ENCODE assay signal across 26 mouse cellular contexts in the genomic region with DNA sequence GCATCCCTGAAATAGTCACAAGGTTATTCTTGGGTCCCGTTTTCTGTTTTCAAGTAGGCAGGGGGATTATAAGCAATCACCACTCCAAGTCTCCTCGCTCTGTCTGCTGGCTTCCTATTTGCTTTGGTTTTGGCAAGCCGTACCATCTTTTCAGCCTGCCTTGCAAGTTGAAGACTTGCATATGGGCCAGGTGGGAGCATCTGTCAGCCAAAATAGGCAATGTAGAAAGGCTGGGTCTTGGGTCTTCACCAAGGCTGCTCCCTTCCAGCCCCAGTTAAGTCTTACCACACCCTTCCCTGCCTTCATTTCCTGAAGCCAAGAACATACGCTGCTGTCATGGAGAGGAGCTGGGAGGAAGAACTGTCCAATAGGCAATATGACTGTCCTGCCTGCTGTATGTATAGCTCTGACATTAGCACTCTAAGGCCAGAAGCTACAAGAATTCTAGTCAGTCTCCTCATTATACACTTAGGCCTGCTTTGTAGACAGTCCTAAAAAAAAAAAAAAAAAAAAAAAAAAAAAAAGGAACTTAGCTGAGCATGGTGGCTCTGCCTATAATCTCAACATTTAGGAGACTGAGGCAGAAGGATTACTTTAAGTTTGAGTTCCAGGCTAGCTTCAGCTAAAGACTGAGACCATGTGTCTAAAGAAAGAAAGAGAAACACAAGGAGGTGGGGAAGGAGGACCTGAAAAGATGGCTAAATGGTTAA. TPM values are rescaled to one million over a fixed set of nuclear protein-coding genes. Genes with fewer than 3 reads are reported as not detected.
DNase-seq lines count a peak whose midpoint lies in the region; ATAC-seq and TF ChIP-seq lines count a peak whose summit lies in the region.
"Had no signal": no experiment of that assay in that cellular context is flagged by ENCODE, and none has a peak within 500 bp of the region (broad histone marks: within the 10 kb centered on the region; RNA-seq: fewer than 3 reads in every experiment).

No protein-coding gene starts in this region.

- DNase-seq in embryonic facial prominence, embryonic 14.5 days (ENCODE audit: low spot score), result peak; percentile 10
- no peak for DNase-seq in embryonic facial prominence, embryonic 10.5 days (ENCODE audit: low spot score)
- DNase-seq in heart, adult 18-20 months, result peak; percentile 19 to 37
- peak; percentile 42 for DNase-seq in brain, embryonic 14.5 days (ENCODE audit: low read depth)
- DNase-seq in kidney, postnatal 36 days, result no peak
- DNase-seq in right cerebral cortex, postnatal 25 days, result no peak
- DNase-seq: adrenal gland, postnatal 14 days; cerebellum, adult 18-20 months; kidney, adult 8-10 months; layer of hippocampus, adult 9-11 months; liver, embryonic 13.5 days; lung, adult 18-20 months; lung, postnatal 4 days; thymus, postnatal 14 days had no signal

- peaks cover 33% of the 10 kb centered on the region for H3K36me3 ChIP-seq in embryonic facial prominence, embryonic 14.5 days (ENCODE audit: control insufficient read depth, insufficient read depth, low read length)
- peaks cover 25% of the 10 kb centered on the region for H3K36me3 ChIP-seq in embryonic facial prominence, embryonic 10.5 days (replicated peaks)
- H3K36me3 ChIP-seq in heart, embryonic 11.5 days (ENCODE audit: control insufficient read depth, insufficient read depth, low read length), result peaks cover 5% of the 10 kb centered on the region
- H3K36me3 ChIP-seq: hindbrain, embryonic 12.5 days; liver, embryonic 13.5 days; neural tube, embryonic 13.5 days had no signal

- TF ChIP-seq CTCF in brain, embryonic 14.5 days (IDR thresholded peaks at IDR 0.05; ENCODE audit: borderline replicate concordance, extremely low read depth, insufficient read depth, insufficient read length), result no peak

- no peak overlapping the region for H3K27ac ChIP-seq in embryonic facial prominence, embryonic 14.5 days (replicated peaks; ENCODE audit: low read depth, low read length)
- H3K27ac ChIP-seq in embryonic facial prominence, embryonic 10.5 days (replicated peaks), result no peak overlapping the region
- no peak overlapping the region for H3K27ac ChIP-seq in heart, embryonic 11.5 days (ENCODE audit: low read depth, low read length)
- H3K27ac ChIP-seq: hindbrain, embryonic 12.5 days; kidney, postnatal 0 days; limb, embryonic 10.5 days; limb, embryonic 15.5 days; liver, embryonic 13.5 days; midbrain, embryonic 12.5 days; neural tube, embryonic 13.5 days; stomach, embryonic 15.5 days had no signal

- no peaks in the 10 kb centered on the region for H3K9me3 ChIP-seq in embryonic facial prominence, embryonic 14.5 days (ENCODE audit: control insufficient read depth, low read length)
- H3K9me3 ChIP-seq in embryonic facial prominence, embryonic 10.5 days, result no peaks in the 10 kb centered on the region
- no peaks in the 10 kb centered on the region for H3K9me3 ChIP-seq in heart, embryonic 11.5 days (replicated peaks; ENCODE audit: control insufficient read depth, low read length)
- H3K9me3 ChIP-seq: hindbrain, embryonic 12.5 days; limb, embryonic 10.5 days; limb, embryonic 15.5 days; liver, embryonic 13.5 days; megakaryocyte, embryonic 14.5 days; midbrain, embryonic 12.5 days; neural tube, embryonic 13.5 days; stomach, embryonic 15.5 days had no signal

- no peak overlapping the region for H3K4me2 ChIP-seq in embryonic facial prominence, embryonic 14.5 days (ENCODE audit: low read depth, low read length)
- H3K4me2 ChIP-seq in heart, embryonic 11.5 days, result no peak overlapping the region
- H3K4me2 ChIP-seq: hindbrain, embryonic 12.5 days; limb, embryonic 15.5 days; liver, embryonic 13.5 days; midbrain, embryonic 12.5 days; neural tube, embryonic 13.5 days; stomach, embryonic 15.5 days had no signal

- no peak for TF ChIP-seq POLR2A in brain, embryonic 14.5 days (IDR thresholded peaks at IDR 0.05; ENCODE audit: borderline replicate concordance, extremely low read depth, insufficient read depth, insufficient read length, poor library complexity, severe bottlenecking)

- ATAC-seq in embryonic facial prominence, embryonic 14.5 days (ENCODE audit: low read depth), result no peak
- no peak for ATAC-seq in heart, embryonic 11.5 days (replicated peaks; ENCODE audit: insufficient number of reproducible peaks, low FRiP score, low TSS enrichment)
- ATAC-seq: forebrain, embryonic 16.5 days; intestine, embryonic 16.5 days; lung, postnatal 0 days had no signal

- H3K4me3 ChIP-seq in embryonic facial prominence, embryonic 14.5 days (ENCODE audit: low read depth, low read length), result no peak overlapping the region
- H3K4me3 ChIP-seq in embryonic facial prominence, embryonic 10.5 days, result no peak overlapping the region
- no peak overlapping the region for H3K4me3 ChIP-seq in heart, embryonic 11.5 days (ENCODE audit: low read depth, low read length)
- H3K4me3 ChIP-seq: hindbrain, embryonic 12.5 days; limb, embryonic 10.5 days; limb, embryonic 15.5 days; liver, embryonic 13.5 days; megakaryocyte, embryonic 14.5 days; midbrain, embryonic 12.5 days; neural tube, embryonic 13.5 days; stomach, embryonic 15.5 days had no signal

- no peaks in the 10 kb centered on the region for H3K4me1 ChIP-seq in embryonic facial prominence, embryonic 14.5 days (ENCODE audit: control insufficient read depth, insufficient read depth, low read length)
- peaks cover 5% of the 10 kb centered on the region; the same call in 1 of the 2 replicates for H3K4me1 ChIP-seq in embryonic facial prominence, embryonic 10.5 days
- H3K4me1 ChIP-seq in heart, embryonic 11.5 days (ENCODE audit: control insufficient read depth, insufficient read depth, low read length), result no peaks in the 10 kb centered on the region
- H3K4me1 ChIP-seq: midbrain, embryonic 12.5 days; stomach, embryonic 15.5 days had no signal

- no peaks in the 10 kb centered on the region for H3K27me3 ChIP-seq in embryonic facial prominence, embryonic 14.5 days (replicated peaks; ENCODE audit: control insufficient read depth, insufficient read depth, low read length)
- no peaks in the 10 kb centered on the region for H3K27me3 ChIP-seq in embryonic facial prominence, embryonic 10.5 days (replicated peaks; ENCODE audit: low read depth, poor library complexity, severe bottlenecking)
- no peaks in the 10 kb centered on the region for H3K27me3 ChIP-seq in heart, embryonic 11.5 days (ENCODE audit: control insufficient read depth, insufficient read depth, low read length)
- H3K27me3 ChIP-seq: hindbrain, embryonic 12.5 days; limb, embryonic 15.5 days; liver, embryonic 13.5 days; megakaryocyte, embryonic 14.5 days; midbrain, embryonic 12.5 days; neural tube, embryonic 13.5 days; stomach, embryonic 15.5 days had no signal

- WGBS in embryonic facial prominence, embryonic 14.5 days, result 94% methylated on average over 4 of the region's 4 CpGs
- 88% methylated on average over 4 of the region's 4 CpGs for WGBS in embryonic facial prominence, embryonic 10.5 days
- 81% methylated on average over 4 of the region's 4 CpGs for WGBS in heart, embryonic 11.5 days (ENCODE audit: insufficient replicate concordance)

- H3K9ac ChIP-seq in embryonic facial prominence, embryonic 14.5 days (ENCODE audit: low read depth, low read length), result no peak overlapping the region
- no peak overlapping the region for H3K9ac ChIP-seq in heart, embryonic 11.5 days (ENCODE audit: low read depth, low read length)
- H3K9ac ChIP-seq: hindbrain, embryonic 12.5 days; limb, embryonic 15.5 days; liver, embryonic 13.5 days; midbrain, embryonic 12.5 days; neural tube, embryonic 13.5 days; stomach, embryonic 15.5 days had no signal

RNA-seq across cellular contexts. Expression of a gene that starts 33.8 kb away (rescaled TPM):
- polyA plus RNA-seq in embryonic facial prominence, embryonic 14.5 days (2014; fragmentation: Nextera tagmentation; extraction: Ambion mirVana), result 123 and 153 TPM in 2 replicates
- 215 and 225 TPM in 2 replicates for polyA plus RNA-seq in embryonic facial prominence, embryonic 10.5 days (2016; fragmentation: Nextera tagmentation; extraction: Ambion mirVana)
- under 1 TPM; 0.54 to 0.67 TPM for total RNA-seq in heart, adult 18-20 months (2021)
- 172 and 173 TPM in 2 replicates for polyA plus RNA-seq in heart, embryonic 11.5 days (2014; fragmentation: Nextera tagmentation; extraction: Ambion mirVana)
- polyA plus RNA-seq in brain, embryonic 14.5 days (2012; rRNA removed), result 28.6 and 49.2 TPM in 2 replicates

Comparison
In these comparisons a context has a peak if more than half of its experiments do, and no peak if none do; other contexts are left out.
1. DNase-seq: peak in embryonic facial prominence, embryonic 14.5 days (single experiment), heart, adult 18-20 months (2 of 2) and brain, embryonic 14.5 days (single experiment); none in embryonic facial prominence, embryonic 10.5 days (single experiment), kidney, postnatal 36 days (0 of 2) and right cerebral cortex, postnatal 25 days (single experiment).